Mouse (Mus musculus): Measurements from ENCODE around the gene Cxcl17. TPM values are rescaled to one million over a fixed set of nuclear protein-coding genes. Genes with fewer than 3 reads are reported as not detected.
"Not testable (repeated sequence)": the region's sequence is repeated elsewhere in the genome, so short reads cannot be mapped to it uniquely, and the experiment has no call there.

Gene Cxcl17
- polyA plus RNA-seq, 1 experiment from 2014 or later, result not detected

DNA sequence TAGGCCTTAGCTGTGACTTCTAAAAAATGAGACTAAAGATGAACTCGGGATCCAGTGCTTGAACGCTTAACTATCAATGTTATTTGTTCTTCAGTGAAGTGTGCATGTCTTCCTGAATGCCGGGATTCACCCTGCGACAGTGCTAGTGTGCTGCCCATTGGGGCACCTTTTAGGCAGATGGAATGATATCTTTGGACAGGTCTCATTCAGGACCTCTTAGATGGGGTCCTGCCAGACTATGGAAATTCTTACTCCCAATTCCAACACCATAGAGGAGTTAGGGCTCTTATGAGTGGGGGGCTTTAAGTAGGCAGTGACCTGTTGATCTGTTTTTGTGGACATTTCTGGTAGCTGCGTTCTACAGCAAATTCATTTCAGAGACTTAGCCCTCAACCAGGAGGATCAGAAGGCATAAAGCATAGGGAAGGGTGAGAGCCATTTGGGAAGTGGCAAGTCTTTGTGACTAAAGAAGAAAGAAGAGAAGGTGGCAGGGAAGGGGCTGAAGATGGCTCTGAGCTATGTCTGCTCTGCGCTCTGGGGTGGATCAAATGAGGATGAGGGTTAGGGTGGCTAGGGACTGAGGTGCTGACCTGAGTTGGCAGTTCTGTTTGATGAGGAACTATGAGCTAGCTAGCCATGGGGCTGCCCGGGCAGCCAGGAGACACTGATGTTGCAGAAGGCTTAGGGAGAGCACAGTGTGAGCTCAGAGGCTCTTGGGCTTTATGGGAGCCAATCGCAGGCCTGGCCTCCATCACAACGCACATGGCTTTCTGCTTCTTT, 21.3 kb upstream of the Cxcl17 start:
- Histone ChIP-seq H3K79me2 (ENCODE audit: inconsistent target) (no peaks in the 10 kb centered on the region), H3K36me3 (ENCODE audit: inconsistent target) (no peaks in the 10 kb centered on the region), H3K4me3 (ENCODE audit: inconsistent target) (no peak overlapping the region), H3K27ac (0 out of 2 replicates have a peak overlapping the region, but pooled peaks have one; percentile 34)
- WGBS (ENCODE audit: missing documents), result 80% methylated on average over 9 of the region's 9 CpGs

DNA sequence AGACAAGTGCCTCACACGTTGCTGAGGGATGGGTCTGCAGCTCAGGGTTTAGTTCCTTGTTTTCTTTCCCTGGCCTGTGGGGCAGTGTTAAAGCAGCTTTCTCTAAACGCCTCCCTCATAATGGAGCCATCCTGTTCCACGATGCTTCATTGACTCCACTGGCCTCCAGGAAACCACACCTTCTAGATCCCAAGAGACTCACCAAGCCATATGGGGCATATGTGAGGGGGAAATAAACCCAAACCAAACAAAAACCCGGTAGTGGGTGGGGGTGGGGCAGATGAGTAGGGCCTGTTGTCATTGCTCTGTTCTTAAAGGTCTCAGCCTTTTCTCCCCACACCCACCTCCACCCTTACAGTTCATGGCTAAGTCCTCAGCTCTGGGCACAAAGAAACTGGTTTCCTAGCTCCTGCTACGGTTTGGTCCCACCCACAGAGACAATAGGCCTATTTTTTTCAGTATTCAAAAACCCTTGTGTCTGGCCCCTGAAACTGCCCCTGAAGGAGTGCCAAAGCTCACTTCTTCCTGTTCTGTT, 20.4 kb upstream of the Cxcl17 start:
- no peaks in the 10 kb centered on the region for H3K79me2 ChIP-seq (ENCODE audit: inconsistent target)
- H3K36me3 ChIP-seq (ENCODE audit: inconsistent target), result no peaks in the 10 kb centered on the region
- whole genome bisulfite sequencing (ENCODE audit: missing documents), result 7% methylated on average over 5 of the region's 5 CpGs
- H3K4me3 ChIP-seq (ENCODE audit: inconsistent target), result no peak overlapping the region
- peak overlapping the region; percentile 34 for H3K27ac ChIP-seq

DNA sequence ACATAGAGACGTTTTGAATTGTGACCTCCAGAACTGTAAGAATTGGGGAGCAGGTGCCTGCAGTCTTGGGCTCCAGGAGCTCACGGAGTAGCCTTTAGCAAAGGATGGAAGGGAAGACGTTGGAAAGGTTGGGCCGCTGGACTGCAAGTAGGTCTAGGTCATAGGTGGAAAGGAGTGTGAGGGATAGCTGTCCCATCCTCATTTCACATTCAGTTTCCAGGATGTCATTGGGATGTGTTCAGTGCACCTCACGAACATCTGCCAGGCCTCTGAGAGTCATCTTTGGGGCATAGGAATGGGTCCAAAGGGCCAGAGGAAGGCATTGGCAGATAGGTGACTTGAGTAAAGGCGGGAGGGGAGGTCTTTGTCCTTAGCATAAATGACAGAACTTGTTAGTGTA, 19.7 kb upstream of the Cxcl17 start:
- Histone ChIP-seq H3K36me3 (ENCODE audit: inconsistent target) (no peaks in the 10 kb centered on the region), H3K27ac (peak overlapping the region; percentile 34; the same call in 1 of the 2 replicates), H3K79me2 (ENCODE audit: inconsistent target) (no peaks in the 10 kb centered on the region), H3K4me3 (ENCODE audit: inconsistent target) (no peak overlapping the region)
- 94% methylated on average over 6 of the region's 6 CpGs for WGBS (ENCODE audit: missing documents)

DNA sequence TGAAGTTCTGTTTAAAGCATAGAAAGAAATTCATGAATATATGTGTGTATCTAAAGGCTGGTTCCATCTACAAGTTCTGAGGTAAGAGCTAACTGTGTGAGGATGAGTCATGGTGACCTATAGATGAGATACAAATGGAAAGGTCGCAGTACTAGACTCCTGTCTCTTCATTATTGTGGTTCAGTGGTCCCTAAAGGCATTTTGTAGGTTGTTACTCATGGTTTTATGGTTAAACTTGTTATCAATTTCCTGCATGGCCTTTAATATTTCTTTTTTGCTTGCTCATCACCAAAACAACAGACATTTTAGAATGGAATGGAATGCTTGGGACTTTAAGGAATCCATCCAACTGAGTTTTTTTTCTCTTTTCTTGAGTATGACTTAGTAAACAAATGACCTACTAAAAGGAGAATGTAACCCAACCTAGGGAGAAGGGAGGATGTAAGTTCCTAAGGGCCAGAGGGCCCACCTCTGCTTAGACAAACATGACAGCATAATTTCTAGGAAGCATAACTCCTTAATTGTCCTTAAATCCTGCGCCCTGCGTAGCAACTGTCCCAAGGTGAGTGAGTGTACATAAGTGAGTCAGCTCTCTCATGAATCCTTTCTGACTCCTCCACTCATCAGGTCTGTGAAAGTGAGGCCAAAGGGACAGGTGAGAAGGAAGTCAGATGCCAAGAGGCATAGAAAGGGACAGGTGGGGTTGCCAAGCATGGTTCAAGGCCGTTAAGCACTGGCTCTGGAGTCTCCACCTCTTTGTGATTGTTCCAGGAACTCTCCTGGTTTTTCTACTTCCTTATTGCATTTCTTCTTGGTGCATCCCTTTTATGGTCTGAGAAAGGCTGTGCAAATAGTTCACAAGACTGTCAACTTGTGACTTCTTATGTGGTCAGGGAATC, 17.4 kb upstream of the Cxcl17 start:
- WGBS (ENCODE audit: missing documents), result 78% methylated on average over 4 of the region's 4 CpGs
- no peak overlapping the region for H3K27ac ChIP-seq
- H3K79me2 ChIP-seq (ENCODE audit: inconsistent target), result no peaks in the 10 kb centered on the region
- no peaks in the 10 kb centered on the region for H3K36me3 ChIP-seq (ENCODE audit: inconsistent target)
- no peak overlapping the region for H3K4me3 ChIP-seq (ENCODE audit: inconsistent target)

DNA sequence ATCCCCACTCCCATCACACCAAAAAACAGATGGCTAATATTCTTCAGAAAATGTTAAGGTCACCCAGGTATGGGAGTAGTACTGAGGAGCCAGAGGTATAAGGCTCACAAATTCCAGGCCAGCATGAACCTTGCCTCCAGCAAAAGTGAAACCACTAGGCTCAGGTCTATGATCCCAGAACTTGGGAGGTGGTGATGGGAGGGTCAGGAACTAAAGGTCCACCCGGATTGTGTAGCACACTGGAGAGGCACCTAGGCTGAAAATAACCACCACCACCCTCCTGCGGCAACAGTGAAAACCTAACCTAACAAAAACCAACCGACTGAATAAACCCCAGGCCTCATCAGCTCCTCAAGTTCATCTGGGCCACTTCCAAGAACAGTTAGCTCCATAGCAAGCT, 15.6 kb upstream of the Cxcl17 start:
- WGBS (ENCODE audit: missing documents), result 95% methylated on average over 3 of the region's 3 CpGs
- Histone ChIP-seq H3K79me2 (ENCODE audit: inconsistent target) (no peaks in the 10 kb centered on the region), H3K27ac (no peak overlapping the region), H3K4me3 (ENCODE audit: inconsistent target) (no peak overlapping the region), H3K36me3 (ENCODE audit: inconsistent target) (no peaks in the 10 kb centered on the region)

DNA sequence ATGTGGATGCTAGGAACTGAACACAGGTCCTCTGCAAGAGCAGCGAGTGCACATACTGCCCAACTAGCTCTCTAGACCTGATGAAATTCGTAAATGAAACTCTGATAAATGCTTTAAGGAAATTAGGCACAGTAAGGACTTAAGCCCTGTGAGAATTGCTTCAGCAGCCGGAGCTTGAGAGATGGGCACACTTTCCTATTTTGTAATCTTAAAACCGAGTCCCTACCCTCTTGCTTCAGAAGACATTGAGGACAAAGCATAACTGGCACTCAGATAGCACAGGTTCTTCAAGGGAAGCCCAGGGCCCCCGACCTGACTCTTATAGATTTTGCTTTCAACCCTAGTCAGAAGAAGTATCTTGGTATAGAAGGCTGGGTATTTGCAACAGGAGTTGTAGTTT, 14.5 kb upstream of the Cxcl17 start:
- H3K4me3 ChIP-seq (ENCODE audit: inconsistent target), result no peak overlapping the region
- no peaks in the 10 kb centered on the region for H3K36me3 ChIP-seq (ENCODE audit: inconsistent target)
- no peak overlapping the region for H3K27ac ChIP-seq
- 58% methylated on average over 5 of the region's 5 CpGs for WGBS (ENCODE audit: missing documents)
- no peaks in the 10 kb centered on the region for H3K79me2 ChIP-seq (ENCODE audit: inconsistent target)

DNA sequence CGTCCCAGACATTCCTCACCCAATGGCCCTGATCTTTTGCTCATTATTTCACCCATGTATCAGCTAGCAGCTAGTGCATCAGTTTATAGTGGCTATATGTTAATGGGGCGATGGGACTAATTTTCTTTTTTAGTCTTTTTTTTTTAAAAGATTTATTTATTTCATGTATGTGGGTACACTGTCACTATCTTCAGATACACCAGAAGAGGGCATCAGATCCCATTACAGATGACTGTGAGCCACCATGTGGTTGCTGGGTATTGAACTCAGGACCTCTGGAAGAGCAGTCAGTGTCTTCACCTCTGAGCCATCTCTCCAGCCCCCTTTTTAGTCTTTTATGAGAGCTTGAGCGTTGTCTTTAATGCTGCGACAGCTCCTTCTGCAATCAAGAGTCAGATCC, 13.7 kb upstream of the Cxcl17 start:
- H3K27ac ChIP-seq; H3K36me3 ChIP-seq (ENCODE audit: inconsistent target); H3K4me3 ChIP-seq (ENCODE audit: inconsistent target); H3K79me2 ChIP-seq (ENCODE audit: inconsistent target): not testable (repeated sequence)
- WGBS (ENCODE audit: missing documents), result 89% methylated on average over 4 of the region's 4 CpGs

DNA sequence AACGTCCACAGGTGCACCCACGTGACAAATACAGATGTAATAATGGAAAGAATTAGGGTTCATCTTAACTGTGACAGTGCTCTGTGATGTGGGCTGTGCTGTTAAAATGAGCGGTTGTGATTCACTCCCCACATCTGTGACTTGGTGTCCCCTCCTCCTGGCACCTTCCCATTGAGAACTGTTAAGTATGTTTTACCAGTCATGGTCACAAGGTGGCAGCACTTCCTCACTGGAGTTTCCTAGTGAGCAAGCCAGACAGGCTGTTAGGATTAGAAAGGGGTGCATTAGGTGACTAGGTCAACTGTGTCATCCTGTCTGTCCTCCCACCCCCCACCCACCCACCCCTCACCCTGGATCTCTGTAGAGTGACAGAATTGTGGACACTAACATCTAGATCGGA, 11.7 kb upstream of the Cxcl17 start:
- H3K79me2 ChIP-seq (ENCODE audit: inconsistent target), result no peaks in the 10 kb centered on the region
- WGBS (ENCODE audit: missing documents), result 55% methylated on average over 4 of the region's 4 CpGs
- no peak overlapping the region for H3K27ac ChIP-seq

DNA sequence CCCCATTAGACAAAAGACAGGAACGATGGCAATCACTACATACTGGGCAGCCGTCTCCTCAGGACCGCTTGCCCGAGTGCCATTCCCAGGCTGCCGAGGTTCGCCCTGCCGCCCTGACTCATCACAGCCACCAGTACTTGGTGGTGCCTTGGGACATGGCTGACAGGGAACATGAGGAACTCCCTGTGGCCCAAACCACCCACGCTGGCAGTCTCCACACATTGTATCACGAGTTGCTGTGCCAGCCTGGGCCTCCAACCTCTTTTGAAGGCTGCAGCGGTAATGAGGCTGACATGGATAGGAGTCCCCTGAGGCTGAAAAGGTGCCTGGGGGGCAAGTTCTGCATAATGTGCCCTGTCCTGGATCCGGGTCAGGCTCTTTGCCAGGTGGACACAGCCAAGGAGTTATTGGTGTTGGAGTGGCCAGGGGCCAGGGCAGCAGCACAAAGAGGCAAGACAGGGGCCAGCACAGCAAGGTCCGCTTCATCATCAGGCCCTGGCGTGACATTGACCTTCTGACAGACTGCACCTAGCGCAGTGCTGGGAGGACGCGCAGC, 9.7 kb upstream of the Cxcl17 start:
- H3K79me2 ChIP-seq (ENCODE audit: inconsistent target), result no peaks in the 10 kb centered on the region
- H3K27ac ChIP-seq, result no peak overlapping the region
- no peak overlapping the region for H3K4me3 ChIP-seq (ENCODE audit: inconsistent target)
- H3K36me3 ChIP-seq (ENCODE audit: inconsistent target), result no peaks in the 10 kb centered on the region
- 93% methylated on average over 16 of the region's 16 CpGs for WGBS (ENCODE audit: missing documents)

More for the DNA sequence above, 11.7 kb upstream of the Cxcl17 start:
- Histone ChIP-seq H3K36me3 (ENCODE audit: inconsistent target) (no peaks in the 10 kb centered on the region), H3K4me3 (ENCODE audit: inconsistent target) (no peak overlapping the region)

DNA sequence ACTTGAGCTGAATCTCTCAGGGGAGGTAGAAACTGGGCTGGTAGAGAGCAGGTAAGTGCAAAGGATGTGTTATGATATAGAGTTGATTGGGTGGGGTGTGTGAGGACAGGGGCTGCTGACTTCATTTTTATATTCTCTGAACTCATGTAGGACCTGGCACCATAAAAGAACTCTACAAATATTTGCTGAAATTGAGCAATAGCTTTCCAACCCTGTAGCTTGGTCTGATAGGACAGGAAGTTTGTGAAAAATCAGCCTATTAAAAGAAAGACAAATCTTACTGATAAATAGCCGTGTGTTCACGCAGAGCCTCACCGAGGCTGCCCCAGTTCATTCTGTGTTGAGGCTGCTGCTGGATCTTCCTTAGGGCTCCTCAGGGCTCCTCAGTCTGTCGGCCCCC, 7.3 kb upstream of the Cxcl17 start:
- 88% methylated on average over 4 of the region's 4 CpGs for WGBS (ENCODE audit: missing documents)
- H3K4me3 ChIP-seq (ENCODE audit: inconsistent target), result no peak overlapping the region

DNA sequence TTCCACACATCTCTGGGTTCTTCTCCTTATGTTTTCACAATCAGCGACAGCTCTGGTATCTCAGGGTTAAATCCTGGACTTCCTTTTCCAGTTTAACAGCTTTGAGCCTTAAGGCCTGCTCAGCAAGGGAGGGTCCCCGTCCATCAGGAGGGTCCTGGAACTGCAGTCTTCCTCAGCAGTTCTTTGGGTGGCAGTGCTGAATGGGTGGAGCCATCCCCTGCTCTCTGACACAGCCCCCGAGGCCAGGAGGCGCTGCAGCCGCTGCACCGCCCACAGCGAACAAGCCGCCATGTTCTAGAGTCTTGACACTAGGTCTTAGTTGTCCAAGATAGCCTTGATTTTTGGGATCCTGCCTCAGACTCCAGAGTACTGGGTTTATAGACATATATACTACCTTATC, 6.8 kb upstream of the Cxcl17 start:
- WGBS (ENCODE audit: missing documents), result 93% methylated on average over 6 of the region's 8 CpGs
- Histone ChIP-seq H3K27ac (no peak overlapping the region), H3K4me3 (ENCODE audit: inconsistent target) (no peak overlapping the region), H3K79me2 (ENCODE audit: inconsistent target) (no peaks in the 10 kb centered on the region), H3K36me3 (ENCODE audit: inconsistent target) (no peaks in the 10 kb centered on the region)

More for the DNA sequence above, 7.3 kb upstream of the Cxcl17 start:
- Histone ChIP-seq H3K27ac (no peak overlapping the region), H3K36me3 (ENCODE audit: inconsistent target) (no peaks in the 10 kb centered on the region), H3K79me2 (ENCODE audit: inconsistent target) (no peaks in the 10 kb centered on the region)

DNA sequence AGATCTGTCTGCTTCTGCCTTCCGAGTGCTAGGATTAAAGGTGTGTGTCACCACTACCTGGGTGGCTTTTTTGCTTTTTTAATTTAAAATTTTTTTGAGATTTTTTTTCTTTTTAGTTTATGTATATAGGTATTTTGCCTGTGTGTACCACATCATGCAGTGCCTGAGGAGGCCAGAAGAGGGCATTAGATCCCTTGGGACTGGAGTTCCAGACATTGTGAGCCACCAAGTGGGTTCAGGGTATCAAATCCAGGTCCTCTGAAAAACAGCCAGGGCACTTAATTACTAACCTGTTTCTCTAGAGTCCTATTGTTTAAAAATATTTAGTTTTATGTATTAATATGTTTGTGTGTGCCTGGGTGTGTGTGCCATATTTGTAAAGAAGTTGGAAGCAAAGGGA, 4.9 kb upstream of the Cxcl17 start:
- WGBS (ENCODE audit: missing documents), result 89% methylated on average over 1 of the region's 1 CpGs
- H3K27ac ChIP-seq, result no peak overlapping the region
- no peaks in the 10 kb centered on the region for H3K79me2 ChIP-seq (ENCODE audit: inconsistent target)

DNA sequence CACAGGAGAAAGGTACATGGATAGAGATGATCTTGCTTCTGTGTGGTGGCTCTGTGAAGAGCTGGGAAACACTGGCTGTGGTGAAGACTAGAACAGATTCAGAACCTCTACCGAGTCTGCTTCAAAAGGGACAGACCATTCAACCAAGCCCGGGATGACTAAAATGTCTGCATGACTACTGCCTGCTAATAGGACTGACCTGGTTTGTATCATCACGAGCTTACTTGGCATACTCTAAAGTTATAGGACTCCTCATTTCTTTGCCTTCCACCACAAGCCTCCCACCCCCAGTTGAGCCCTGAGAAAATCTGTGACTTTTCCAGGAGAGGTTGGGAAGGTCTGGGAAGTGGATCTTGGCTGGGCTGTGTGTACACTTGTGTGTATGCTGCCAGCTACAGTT, 825 bp downstream of the Cxcl17 start:
- 95% methylated on average over 3 of the region's 3 CpGs for WGBS (ENCODE audit: missing documents)

More for the DNA sequence above, 4.9 kb upstream of the Cxcl17 start:
- Histone ChIP-seq H3K4me3 (ENCODE audit: inconsistent target) (no peak overlapping the region), H3K36me3 (ENCODE audit: inconsistent target) (no peaks in the 10 kb centered on the region)

DNA sequence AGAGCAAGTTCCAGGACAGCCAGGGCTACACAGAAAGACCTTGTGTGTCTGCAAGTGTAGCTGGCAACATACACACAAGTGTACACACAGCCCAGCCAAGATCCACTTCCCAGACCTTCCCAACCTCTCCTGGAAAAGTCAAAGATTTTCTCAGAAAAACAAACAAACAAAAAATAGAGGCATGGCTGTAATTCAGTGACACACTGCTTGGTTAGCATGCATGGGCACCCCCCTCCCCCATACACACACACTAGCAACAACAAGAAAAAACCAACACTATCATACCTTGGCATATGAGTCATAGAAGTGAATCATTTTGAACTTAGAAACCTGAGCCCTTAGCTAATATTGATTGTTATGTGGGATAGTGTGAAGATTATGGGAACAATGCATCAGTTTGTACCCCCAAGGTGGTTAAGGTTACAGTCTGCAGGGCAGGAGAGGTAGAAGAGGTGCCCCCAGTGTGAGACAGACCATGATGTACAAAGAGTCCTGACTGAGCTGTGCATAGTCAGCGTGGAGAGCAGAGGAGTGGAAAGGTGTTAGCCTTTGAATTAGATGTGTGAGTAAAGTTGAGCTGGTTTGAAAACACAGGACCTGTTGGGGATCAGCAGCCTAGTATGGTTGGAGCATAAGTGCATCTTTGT, 1.6 kb downstream of the Cxcl17 start:
- Histone ChIP-seq H3K36me3 (ENCODE audit: inconsistent target) (no peaks in the 10 kb centered on the region), H3K27ac (no peak overlapping the region), H3K4me3 (ENCODE audit: inconsistent target) (no peak overlapping the region), H3K79me2 (ENCODE audit: inconsistent target) (no peaks in the 10 kb centered on the region)
- WGBS (ENCODE audit: missing documents), result 100% methylated on average over 1 of the region's 1 CpGs

More for the DNA sequence above, 825 bp downstream of the Cxcl17 start:
- no peaks in the 10 kb centered on the region for H3K36me3 ChIP-seq (ENCODE audit: inconsistent target)
- no peaks in the 10 kb centered on the region for H3K79me2 ChIP-seq (ENCODE audit: inconsistent target)
- H3K4me3 ChIP-seq (ENCODE audit: inconsistent target), result no peak overlapping the region
- H3K27ac ChIP-seq, result no peak overlapping the region

Data from macrophage (primary cell).